Mouse (Mus musculus) CD4-positive, CD25-positive, alpha-beta regulatory T cell, adult 4 months (primary cell): ENCODE data around the gene Sema7a. TPM values are rescaled to one million over a fixed set of nuclear protein-coding genes. Genes with fewer than 3 reads are reported as not detected.

Source experiments
- ATAC-seq: one replicate; pipeline ENCODE4 v1.8.0; 2017
- polyA plus RNA-seq, 2 experiments: library from polyadenylated mRNA; unstranded; fragments of 100-300 nt; shearing (Covaris generic); gene quantifications; one replicate each; pipeline ENCODE4 v1.2.1; 2017

Gene Sema7a
- polyA plus RNA-seq, 2 experiments from 2014 or later: not detected

- ATAC-seq: no peak
Measured at GRCm38 (mm10) chr9:57975200-57975821, 35.4 kb downstream of the Sema7a start.

GRCm38 (mm10) chr9:57978025-57978424 is 38.1 kb downstream of the Sema7a start:
- no peak for ATAC-seq

- no peak for ATAC-seq
Measured at GRCm38 (mm10) chr9:57978858-57979257, 38.9 kb downstream of the Sema7a start.

- no peak for ATAC-seq
Measured at GRCm38 (mm10) chr9:57980570-57980969, 40.7 kb downstream of the Sema7a start.

- no peak for ATAC-seq
Measured at GRCm38 (mm10) chr9:57985304-57985703, 45.4 kb downstream of the Sema7a start.

GRCm38 (mm10) chr9:57986293-57986692 is 46.4 kb downstream of the Sema7a start:
- ATAC-seq: no peak

- peak; percentile 66 for ATAC-seq
Measured at GRCm38 (mm10) chr9:57988098-57988497, 48.2 kb downstream of the Sema7a start.

GRCm38 (mm10) chr9:57989309-57989708 is 49.4 kb downstream of the Sema7a start:
- ATAC-seq: no peak

GRCm38 (mm10) chr9:57990438-57991110 is 50.7 kb downstream of the Sema7a start:
- ATAC-seq: peak; percentile 80

GRCm38 (mm10) chr9:57992060-57992459 is 52.1 kb downstream of the Sema7a start:
- no peak for ATAC-seq

- ATAC-seq: no peak
Measured at GRCm38 (mm10) chr9:57992781-57993591, 53.1 kb downstream of the Sema7a start.

- ATAC-seq: no peak
Measured at GRCm38 (mm10) chr9:57995282-57995681, 55.4 kb downstream of the Sema7a start.

- no peak for ATAC-seq
Measured at GRCm38 (mm10) chr9:57997511-57998031, 57.7 kb downstream of the Sema7a start.

- peak; percentile 93 for ATAC-seq
Measured at GRCm38 (mm10) chr9:57998032-57998659, 58.2 kb downstream of the Sema7a start.

- no peak for ATAC-seq
Measured at GRCm38 (mm10) chr9:57998685-57999084, 58.8 kb downstream of the Sema7a start.

GRCm38 (mm10) chr9:57999676-58000075 is 59.8 kb downstream of the Sema7a start:
- no peak for ATAC-seq

- ATAC-seq: no peak
Measured at GRCm38 (mm10) chr9:58003272-58003671, 63.4 kb downstream of the Sema7a start.

GRCm38 (mm10) chr9:58005753-58006461 is 66.0 kb downstream of the Sema7a start, which contains the start of gene Cyp11a1:
TSS of gene Cyp11a1 (plus strand) at chr9:58006411.
- ATAC-seq: no peak

- no peak for ATAC-seq
Measured at GRCm38 (mm10) chr9:58008336-58009014, 68.6 kb downstream of the Sema7a start.

- ATAC-seq: no peak
Measured at GRCm38 (mm10) chr9:58009015-58009362, 69.1 kb downstream of the Sema7a start.

GRCm38 (mm10) chr9:58009588-58009987 is 69.7 kb downstream of the Sema7a start:
- no peak for ATAC-seq

GRCm38 (mm10) chr9:58011027-58011426 is 71.1 kb downstream of the Sema7a start:
- ATAC-seq: no peak
